Mouse (Mus musculus) ES-Bruce4 (cell line): ENCODE measurements around the gene Olfr823.
"Not testable (repeated sequence)": the region's sequence is repeated elsewhere in the genome, so short reads cannot be mapped to it uniquely, and the experiment has no call there.

ENCODE experiments used
- CTCF ChIP-seq: IDR thresholded peaks from one replicate; pipeline ENCODE4 v1.8.1; 2011; ENCODE audit warnings: low read depth, low read length
- POLR2A ChIP-seq: IDR thresholded peaks from one replicate; pipeline ENCODE4 v1.8.1; 2011; ENCODE audit warnings: low read length; ENCODE audit not compliant: insufficient read depth

DNA sequence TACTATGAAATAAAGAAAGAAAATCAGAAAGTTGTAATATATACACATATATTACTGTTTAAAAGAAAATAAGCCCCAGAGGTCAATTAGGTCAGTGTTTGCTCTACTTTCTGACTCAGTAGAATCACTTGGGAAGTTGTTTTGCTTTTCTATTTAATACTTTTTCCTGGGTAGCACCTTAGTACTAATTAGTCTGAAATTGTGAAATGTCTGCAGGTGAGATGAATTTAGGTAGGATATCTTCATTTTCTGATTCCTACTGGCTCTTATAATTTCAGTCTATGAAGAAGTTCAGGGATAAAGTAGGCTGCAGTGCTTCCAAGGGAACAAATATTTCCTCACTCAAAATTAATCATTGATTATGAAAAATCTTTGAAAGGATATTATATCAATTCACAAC is 14.7 kb upstream of the Olfr823 start, which contains the start of gene Olfr824:
- not testable (repeated sequence) for TF ChIP-seq CTCF, POLR2A
